Mouse (Mus musculus): ENCODE measurements around the gene Gm20696.

- TF ChIP-seq EP300 (IDR thresholded peaks at IDR 0.05; ENCODE audit: insufficient read depth, low read depth, low read length) (no peak), CTCF (IDR thresholded peaks at IDR 0.05; ENCODE audit: low read depth, low read length) (no peak)
These were observed 144.1 kb downstream of the Gm20696 start, which contains the start of gene Foxp1 for GRCm38 (mm10) chr6:99522359-99523108.

Measured in ES-Bruce4 (cell line).